Mouse (Mus musculus) 3134 (cell line): Measurements from ENCODE around the gene 4930550C14Rik.

ENCODE experiments used
- DNase-seq: peaks from one replicate; pipeline ENCODE4 v3.0.0-alpha.2; 2011; ENCODE audit warnings: low spot score; ENCODE audit not compliant: insufficient read length; ENCODE audit errors: extremely low read depth

4930550C14Rik gene

DNA sequence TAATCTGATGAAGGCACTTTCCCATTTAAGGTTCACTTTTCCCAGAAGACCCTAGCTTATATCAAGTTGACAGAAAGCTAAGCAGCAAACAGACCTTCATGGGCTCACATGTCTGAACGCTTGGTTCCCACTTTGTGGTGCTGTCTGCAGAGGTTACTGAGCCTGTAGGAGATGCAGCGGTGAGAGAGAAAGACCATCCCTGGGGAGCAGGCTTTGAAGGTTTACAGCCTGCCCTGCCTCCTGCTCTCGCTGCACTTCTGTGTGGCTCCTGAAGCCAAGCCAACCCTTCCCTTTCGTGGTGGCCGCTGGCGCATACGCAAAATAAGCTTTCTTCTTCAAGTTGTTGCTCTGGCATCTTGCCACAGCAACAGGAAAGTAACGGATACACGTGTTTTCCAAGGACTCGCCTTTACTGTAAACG, at the start of gene 4930550C14Rik:
TSS of gene 4930550C14Rik (plus strand) at position 35 of the 421 bp plus-strand sequence.
- DNase-seq: no peak

DNA sequence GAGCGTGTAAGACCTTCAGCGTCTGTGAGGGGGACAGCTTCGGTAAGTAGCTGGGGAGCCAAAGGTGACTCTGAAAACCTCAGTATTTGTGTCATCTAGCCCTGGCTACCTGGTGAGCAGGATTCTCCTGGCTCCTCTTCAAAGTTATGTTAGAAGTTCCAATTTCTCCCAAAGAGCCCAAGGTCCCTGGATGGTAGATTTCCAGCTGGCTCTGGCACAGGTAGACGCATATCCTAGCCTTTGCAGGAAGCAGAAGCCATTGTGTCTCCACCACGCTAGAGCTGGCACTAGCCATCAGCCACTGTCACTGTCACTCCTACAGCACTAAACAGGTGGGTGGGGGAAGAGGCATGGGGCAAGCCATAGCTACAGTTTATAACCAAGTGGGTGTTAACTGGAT, 49.0 kb upstream of the 4930550C14Rik start:
- no peak for DNase-seq

DNA sequence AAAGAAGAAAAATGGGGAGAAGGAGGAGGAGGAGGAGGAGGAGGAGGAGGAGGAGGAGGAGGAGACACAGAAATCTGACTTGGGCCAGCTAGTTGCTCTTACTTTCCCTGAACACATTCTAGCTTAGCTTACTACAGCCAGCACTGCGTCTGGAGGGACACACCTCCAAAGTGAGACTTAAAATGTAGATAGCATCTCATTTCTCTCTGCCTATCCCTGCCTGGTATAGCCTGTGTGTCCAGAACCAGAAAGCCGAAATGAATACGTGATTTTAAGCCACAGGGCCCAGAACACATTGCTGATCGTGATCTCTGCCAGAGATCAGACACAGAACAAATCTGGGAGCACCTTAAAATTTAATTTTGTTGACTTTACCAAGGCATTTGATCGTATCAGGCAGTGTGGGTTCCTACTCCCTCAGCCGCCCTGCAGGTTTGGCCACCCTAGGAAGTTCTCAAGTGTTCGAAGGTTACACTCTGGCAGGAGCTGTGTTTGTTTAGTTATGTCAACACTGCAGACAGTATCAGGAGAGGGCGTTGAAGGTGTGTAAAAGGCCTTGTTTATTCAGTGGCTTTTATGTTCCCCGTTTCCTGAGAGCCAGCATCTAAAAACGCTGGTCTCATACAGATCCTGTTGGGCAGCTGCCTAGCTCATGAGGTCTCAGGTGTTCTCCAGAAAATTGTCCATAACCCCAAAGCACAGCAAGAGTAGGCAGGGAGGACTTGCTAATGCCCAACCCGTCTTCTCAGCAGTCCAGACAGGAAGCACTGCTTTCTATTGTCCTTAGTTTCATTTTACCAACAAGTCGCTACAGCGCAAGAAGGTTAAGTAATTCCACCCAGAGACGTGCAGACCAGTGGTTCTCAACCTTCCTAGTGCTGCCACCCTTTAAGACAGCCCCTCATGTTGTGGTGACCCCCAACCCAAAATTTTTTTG, 45.6 kb upstream of the 4930550C14Rik start:
- DNase-seq: no peak

DNA sequence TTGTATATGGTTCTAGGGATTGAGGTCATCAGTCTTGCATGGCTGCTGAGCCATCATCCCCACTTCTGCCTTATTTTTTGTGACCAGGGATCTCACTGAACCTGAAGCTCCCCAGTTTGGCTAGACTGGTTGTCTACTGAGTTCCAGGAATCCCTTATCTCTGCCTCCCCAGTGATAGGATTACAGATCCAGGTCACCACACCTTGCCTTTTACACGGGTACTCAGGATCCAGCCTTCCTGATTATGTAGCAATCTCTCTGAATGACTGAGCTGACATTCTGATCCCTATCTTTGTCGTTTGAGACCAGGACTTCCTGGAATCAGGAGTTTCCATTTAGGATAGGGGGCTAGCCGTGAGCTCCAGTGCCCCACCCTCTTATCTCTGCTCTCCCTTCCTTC, 30.8 kb upstream of the 4930550C14Rik start:
- no peak for DNase-seq

DNA sequence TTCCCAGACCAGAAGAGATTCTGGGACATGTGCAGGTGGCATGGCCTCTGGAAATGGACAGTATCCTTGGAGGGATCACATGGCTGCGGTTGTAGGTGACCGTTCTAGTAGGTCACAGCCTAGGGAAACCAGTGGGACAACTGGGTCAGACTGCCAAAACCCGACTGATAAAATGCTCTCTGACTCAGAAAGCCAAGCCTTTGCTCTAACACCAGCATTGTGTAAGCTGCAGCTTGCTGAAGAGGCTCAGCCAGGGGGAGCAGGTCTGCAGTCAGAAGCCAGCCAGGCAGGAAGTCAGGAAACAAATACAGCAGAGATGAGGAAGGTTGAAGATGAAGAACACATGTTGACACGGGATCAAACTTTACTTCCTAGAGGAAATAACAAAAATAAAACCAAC, 26.2 kb upstream of the 4930550C14Rik start:
- DNase-seq: no peak

DNA sequence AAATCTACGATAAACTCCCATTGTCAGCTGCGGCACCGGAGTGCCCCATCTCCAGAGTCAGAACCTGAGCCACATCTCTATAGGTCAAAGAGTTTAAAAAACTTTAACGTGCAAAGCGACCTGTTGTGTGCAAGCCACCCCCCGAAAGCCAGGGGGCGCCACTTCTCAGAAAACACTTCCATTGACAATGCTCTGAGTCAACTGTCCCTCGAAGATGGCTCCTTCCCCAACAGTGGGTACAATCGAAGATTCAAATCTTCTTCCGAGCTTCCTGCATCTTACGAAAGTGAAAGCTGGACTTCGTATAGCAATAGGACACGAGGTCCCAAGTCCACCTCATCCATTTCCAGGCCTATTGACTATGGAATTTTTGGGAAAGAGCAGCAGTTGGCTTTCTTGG, 25.3 kb upstream of the 4930550C14Rik start:
- DNase-seq: no peak

DNA sequence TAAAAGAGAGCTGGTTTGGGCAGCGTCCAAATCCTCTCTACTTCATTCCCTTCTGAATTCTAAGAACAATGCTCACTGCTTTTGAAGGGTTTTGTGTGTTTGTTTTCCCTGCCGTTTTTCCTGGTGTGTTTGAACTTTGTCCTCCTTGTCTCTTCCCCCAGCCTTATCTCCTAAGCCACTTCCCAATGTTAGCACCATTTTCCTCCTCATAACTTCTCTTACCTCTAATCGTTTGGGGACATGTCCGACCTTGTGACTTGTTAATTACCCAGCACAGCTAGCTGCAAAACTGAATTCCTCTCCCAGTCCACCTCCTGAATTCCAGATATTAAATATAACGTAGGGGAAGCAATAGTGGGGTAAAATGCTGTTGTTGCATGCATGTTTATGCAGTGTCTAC, 24.5 kb upstream of the 4930550C14Rik start:
- DNase-seq: no peak

DNA sequence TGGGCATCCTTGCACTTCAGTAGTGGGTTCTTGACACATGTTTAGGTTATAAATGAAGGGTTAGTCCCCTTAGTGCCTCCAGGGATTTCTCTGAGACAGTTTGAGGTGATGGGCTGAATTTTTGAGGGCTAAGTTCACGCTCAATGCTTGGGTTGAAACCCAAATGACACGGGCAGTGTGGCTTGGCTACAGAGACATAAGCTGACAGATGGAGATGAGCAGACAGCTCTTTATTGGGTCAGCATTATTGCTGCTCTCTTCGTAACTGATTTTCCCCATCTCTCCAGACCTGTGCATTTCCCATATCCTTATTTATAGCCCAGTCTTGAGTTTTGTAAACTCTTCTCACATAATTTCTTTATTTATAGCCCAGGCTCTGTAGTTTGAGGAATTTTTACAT, 24.0 kb upstream of the 4930550C14Rik start:
- DNase-seq: no peak

DNA sequence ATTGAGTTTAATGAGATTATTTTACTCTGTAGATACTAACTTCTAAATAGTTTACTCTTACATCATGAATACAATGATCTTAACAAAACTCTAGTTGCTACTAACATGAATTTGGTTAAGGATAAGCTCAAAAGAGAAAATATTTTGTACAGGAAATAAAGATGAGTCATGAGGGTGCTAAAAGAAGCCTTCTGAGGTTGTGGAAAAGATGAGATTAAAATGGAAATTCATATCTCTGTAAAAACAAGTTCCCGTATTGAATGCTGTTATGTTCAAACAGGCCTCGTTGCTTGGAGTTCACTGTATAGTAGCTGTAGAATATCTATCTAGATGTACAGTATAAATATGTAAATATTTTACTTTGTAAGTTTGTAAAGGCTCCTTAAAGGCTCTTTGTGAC, 21.5 kb upstream of the 4930550C14Rik start:
- no peak for DNase-seq

DNA sequence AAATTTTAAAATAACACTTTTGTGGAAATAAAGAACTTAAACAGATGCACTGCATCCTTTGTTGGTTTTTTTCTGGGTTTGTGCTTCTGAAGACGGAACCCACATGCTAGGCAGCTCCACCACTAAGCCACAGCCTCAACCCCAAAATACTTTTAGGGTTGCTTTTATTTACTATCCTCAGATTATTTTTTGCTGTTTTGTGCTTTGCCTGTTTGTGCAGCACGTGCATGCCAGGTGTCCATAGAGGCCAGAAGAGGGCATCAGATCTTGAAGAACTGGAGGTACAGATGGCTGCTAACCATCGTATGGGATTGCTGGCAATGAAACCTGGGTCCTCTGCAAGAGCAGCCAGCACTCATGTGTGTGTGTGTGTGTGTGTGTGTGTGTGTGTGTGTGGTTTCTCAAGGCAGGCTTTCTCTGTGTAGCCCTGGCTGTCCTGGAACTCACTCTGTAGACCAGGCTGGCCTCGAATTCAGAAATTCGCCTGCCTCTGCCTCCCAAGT, 21.0 kb upstream of the 4930550C14Rik start:
- no peak for DNase-seq

DNA sequence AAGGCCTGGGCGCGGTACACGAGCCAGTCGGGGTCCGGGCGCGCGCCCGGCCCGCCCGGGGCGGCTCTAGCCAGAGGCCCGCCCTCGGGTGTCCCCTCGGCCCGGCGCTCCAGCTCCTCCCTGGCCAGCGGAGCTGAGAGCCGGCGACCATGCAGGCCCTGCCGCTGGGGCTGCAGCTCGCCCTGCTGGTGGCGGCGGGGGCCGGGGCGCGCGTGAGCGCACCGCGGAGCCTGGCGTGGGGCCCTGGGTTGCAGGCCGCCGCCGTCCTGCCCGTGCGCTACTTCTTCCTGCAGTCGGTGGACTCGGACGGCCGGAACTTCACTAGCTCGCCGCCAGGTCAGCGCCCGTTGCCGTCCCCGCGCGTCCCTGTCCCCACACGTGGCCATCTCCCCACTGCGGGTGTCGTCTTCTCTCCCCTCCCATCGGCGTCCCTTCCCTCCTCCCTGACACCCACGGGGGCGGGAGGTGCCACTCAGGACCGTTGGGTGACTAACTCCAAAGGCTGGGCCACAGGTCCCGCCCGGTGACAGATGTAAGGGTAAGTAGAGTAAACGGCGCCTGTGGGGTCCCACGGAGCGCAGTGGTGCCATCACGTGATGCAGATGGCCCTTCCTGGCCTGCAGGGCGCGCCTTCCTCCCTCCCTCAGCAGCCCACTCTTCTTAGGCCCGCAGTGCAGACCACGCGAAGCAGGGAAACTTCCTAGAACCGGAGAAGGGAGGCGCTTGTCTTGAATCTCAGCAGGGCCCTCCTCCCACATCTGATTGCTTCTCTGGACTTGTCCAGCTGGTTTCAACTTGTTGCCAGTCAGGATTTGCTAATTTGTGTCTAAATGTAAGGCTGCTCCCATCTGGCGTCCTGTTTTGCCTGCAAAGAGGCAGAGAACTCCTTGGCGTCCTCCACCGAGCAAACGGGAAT, 17.9 kb upstream of the 4930550C14Rik start, which contains the start of gene Kdelc2:
TSS of gene Kdelc2 (plus strand) at position 75 of the 916 bp plus-strand sequence.
- peak; percentile 95 for DNase-seq

DNA sequence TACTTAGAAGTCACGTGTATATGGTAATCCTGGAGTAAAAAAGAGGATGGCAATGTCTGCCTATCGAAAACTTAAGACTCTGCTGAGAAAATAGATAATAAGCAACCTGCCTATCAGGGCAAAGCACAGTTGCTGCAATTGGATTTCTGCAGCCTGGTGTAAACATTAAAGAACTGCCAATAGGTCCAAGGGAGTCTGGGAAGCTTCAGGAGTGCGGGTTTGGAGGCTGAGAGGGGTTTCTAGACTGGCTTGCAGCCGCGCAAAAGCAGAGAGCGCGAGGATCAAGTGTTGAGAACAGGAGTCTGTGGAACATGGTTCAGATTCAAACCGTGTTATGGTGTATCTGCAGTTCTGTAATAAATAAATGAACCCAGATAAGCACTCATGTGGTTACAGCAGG, 17.3 kb upstream of the 4930550C14Rik start:
- DNase-seq: no peak

DNA sequence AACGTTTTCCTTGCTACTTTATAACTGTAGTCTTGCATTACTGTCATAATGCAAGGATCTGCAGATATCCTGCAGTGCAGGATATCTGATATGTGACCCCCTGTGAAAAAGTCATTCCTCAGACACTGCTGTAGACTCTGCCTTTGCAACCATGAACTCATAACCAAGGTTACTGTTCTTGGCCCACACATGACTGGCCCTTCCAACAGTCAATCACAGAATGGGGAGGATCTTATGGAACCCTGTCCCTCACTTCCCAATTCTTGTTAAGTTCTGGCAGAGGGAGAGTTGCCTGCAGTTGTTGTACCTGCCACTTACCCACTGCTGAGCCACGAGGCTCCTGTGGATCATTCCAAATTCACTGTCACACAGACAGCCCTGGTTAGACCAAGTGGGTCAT, 14.7 kb upstream of the 4930550C14Rik start:
- no peak for DNase-seq

DNA sequence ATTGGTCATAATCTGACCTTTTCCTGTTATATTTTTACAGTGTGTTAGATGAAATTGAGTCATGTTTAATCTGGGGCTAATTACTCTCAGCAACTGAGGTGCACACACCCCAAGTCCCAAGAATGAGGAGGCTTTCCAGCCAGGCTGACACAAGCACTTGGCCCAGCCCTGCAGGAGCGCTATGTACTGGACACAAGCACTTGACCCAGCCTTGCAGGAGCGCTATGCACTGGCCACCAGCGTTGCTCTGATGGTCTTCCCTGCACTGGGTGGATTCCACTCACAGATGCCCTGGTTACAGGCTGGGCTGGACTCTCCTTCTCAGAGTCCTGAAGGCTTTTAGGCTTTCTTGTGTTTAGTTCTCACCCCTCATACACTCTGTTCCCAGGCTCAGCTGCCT, 13.0 kb upstream of the 4930550C14Rik start:
- DNase-seq: no peak

DNA sequence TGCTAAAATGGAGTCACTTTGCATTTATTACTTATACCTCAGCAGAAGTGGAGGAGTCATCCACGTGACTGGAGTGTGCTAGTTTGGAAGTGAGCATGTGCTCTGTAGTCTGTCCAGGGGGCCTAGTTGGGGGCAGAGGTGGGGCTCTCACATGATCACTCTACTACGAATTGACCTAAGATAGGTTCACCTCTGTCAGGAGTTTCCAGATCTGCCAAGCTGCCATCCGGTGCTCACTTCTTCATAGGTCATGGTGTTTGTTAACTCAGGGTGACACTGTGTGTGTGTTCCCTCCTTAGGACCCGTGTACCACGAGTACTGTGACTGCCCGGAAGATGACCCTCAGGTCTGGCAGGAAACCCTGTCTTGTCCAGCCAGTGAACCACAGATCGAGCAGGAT, 12.0 kb upstream of the 4930550C14Rik start:
- DNase-seq: no peak

DNA sequence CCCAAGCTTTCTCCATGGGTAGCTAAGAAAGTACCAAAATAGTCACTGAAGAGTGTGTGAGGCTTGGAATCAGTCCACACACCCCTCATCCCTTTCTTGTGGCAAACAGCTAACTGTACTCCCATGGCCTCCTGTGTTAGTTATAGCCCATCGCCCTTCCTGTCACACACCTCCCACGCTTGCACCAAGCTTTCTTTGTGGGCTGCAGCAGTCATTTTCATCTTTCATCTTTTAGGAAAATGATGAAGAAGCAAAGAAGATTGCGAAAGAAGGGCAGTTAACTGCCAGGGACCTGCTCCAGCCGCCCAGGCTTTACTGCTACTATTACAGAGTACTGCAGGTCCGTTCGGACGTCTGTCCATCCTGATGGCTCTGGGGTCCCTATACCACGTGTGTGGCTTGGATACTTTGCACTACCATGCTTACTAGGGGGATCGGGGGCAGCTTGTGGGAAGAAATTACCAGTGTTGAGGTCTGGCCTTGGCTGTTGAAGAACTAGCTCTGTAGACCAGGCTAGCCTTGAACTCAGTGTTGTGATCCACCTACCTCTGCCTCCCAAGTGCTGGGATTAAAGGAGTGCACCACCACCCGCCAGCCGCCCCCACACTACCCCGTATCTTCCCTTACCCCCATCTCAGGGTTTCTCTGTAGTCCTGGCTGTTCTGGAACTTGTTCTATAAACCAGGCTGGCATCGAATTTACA, 4.3 kb upstream of the 4930550C14Rik start:
- DNase-seq: no peak

DNA sequence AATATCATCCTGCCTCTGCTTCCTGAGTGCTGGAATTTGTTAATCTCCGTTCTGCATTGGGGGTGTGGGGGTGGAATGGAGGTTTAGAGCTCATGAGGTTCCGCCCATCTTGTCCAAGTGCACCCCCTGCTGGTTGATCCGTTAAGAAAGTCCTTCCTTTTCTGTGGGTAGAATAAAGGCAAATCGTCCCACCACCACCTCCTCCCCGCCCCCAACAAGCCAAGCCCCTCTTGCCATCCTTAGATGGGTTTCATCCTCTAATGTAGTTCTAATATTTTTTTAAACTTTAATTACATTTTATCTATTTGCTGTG, 3.8 kb upstream of the 4930550C14Rik start:
- peak; percentile 30 for DNase-seq

DNA sequence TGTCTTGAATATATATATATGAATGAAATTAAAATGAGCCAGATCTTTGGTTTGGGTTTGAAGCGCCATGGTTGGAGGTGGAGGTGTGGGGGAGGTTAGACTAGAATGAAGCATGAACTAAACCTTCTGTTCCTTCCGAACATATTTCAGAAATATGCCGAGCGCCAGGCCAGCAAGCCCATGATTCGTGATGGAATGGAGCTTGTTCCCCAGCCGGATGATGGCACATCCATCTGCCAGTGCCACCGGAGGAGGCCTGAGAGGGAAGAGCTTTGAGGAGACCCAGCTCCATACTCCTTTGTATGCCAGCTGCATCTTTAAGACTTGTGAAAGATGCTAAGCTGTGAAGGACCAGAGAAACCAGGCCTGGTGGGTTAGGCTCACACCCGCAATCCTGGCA, 2.6 kb upstream of the 4930550C14Rik start:
- DNase-seq: no peak

DNA sequence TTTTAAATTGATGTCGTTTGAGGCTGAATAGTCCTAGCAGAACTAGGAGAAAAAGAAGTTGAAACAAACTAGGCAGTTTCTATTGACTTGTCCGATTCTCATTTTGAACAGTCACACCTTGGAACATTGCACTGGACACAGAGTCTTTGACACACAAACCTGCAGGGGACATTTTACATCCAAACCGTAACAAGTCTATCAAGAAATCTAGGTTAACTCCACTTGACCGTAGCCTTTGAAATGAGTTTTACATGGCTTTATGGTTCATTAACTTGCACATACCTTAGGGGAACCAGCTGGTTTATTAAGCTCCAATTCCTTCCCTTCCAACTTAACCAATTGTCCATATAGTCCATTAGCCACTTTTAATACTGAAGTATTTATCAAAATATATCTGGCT, 1.4 kb upstream of the 4930550C14Rik start:
- no peak for DNase-seq

DNA sequence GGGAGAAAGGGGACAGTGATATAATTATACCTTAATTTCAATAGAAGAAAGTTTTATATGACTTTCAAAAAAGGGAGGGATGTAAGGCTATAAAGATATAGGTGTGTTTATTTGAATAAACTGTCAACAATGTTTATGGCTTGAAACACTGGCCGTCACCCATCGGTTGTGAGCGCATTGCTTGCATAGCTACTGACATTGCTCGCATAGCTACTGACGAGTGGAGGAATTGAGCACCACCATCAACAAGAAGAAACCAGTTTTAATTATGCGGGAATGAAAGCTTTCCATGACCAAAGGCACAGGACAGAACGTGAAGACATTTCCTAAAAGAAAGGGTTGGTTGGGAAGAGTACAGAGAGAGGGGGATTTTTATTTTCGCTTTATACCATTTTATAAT, 979 bp upstream of the 4930550C14Rik start:
- no peak for DNase-seq

DNA sequence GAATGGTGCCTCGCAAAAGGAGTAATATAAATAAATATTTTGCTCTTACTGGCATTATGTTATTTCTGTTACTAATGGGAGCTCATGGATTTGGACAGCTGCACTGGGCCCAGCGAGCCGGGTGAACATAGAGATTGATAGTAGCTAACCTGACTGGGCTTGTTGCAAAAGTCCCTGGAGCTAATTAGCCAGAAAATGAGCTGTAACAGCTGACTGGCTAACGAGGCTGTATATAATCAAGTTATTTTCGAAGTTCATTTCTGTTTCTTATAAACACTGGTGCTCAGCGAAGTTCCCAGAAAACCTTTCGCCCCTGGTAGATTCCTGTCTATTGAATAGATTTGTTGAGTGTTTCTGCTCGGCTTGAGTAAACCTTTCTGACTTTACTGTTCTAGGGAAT, 866 bp downstream of the 4930550C14Rik start:
- DNase-seq: no peak
